Mouse (Mus musculus): Measurements from ENCODE around the gene Gm3460.
"Not testable (repeated sequence)": the region's sequence is repeated elsewhere in the genome, so short reads cannot be mapped to it uniquely, and the experiment has no call there.

GRCm38 (mm10) chr14:6622318-6622717 is at the start of gene Gm3460:
- not testable (repeated sequence) for TF ChIP-seq CTCF (IDR thresholded peaks at IDR 0.05; ENCODE audit: borderline replicate concordance, insufficient read depth, low read depth, low read length); POLR2A (IDR thresholded peaks at IDR 0.05; ENCODE audit: borderline replicate concordance, insufficient read depth, low read length)

Measured in cerebellum, adult 2 months (tissue).